30 mouse cellular contexts compared by ENCODE assay signal in the genomic region with DNA sequence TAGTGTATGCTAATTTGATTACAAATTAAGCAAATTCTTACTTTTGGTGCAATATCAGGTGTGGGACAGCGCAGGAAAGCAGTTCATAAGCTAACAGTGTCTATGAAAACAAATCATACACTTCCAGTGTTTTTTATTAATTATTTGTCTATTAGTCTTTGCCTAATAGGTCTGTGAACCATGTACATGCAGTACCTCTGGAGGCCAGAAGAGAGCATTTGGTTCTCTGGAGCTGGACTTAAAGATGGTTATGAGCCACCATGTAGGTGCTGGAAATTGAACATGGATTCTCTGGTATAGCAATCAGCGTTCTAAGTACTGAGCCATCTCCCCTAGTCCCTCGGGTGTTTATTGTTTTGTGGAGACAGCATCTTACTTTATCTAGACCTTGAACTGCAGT.
DNase-seq lines count a peak whose midpoint lies in the region; ATAC-seq and TF ChIP-seq lines count a peak whose summit lies in the region.
"Had no signal": no experiment of that assay in that cellular context is flagged by ENCODE, and none has a peak within 500 bp of the region (broad histone marks: within the 10 kb centered on the region; RNA-seq: fewer than 3 reads in every experiment).

No protein-coding gene starts in this region.

- no peak overlapping the region for H3K27ac ChIP-seq in intestine, postnatal 0 days (ENCODE audit: low read depth, low read length)
- no peak overlapping the region for H3K27ac ChIP-seq in intestine, embryonic 16.5 days (ENCODE audit: low read length)
- H3K27ac ChIP-seq in lung, embryonic 14.5 days (ENCODE audit: low read depth) = no peak overlapping the region
- no peak overlapping the region for H3K27ac ChIP-seq in MEL (ENCODE audit: control insufficient read depth, low read depth, low read length)
- H3K27ac ChIP-seq: embryonic facial prominence, embryonic 10.5 days; embryonic facial prominence, embryonic 15.5 days; forebrain, embryonic 12.5 days; hindbrain, embryonic 12.5 days; kidney, embryonic 15.5 days; limb, embryonic 13.5 days; liver, embryonic 12.5 days; midbrain, embryonic 13.5 days had no signal

- WGBS in intestine, postnatal 0 days = 91% methylated on average over 3 of the region's 3 CpGs
- WGBS in intestine, embryonic 16.5 days = 91% methylated on average over 3 of the region's 3 CpGs
- 87% methylated on average over 3 of the region's 3 CpGs for WGBS in lung, embryonic 14.5 days

- TF ChIP-seq RAD21 in MEL (IDR thresholded peaks at IDR 0.05; ENCODE audit: low read depth, low read length) = peak; percentile 41

- H3K27me3 ChIP-seq in intestine, postnatal 0 days (replicated peaks; ENCODE audit: control insufficient read depth, insufficient read depth, low read length) = no peaks in the 10 kb centered on the region
- H3K27me3 ChIP-seq in intestine, embryonic 16.5 days (replicated peaks; ENCODE audit: control insufficient read depth, insufficient read depth, low read length) = no peaks in the 10 kb centered on the region
- no peaks in the 10 kb centered on the region for H3K27me3 ChIP-seq in lung, embryonic 14.5 days (ENCODE audit: insufficient read depth, low read length)
- no peaks in the 10 kb centered on the region for H3K27me3 ChIP-seq in MEL (ENCODE audit: control insufficient read depth in 1 of 2, insufficient read depth in 2 of 2, low read length in 2 of 2)
- H3K27me3 ChIP-seq: embryonic facial prominence, embryonic 15.5 days; forebrain, embryonic 12.5 days; hindbrain, embryonic 12.5 days; kidney, embryonic 15.5 days; limb, embryonic 13.5 days; liver, embryonic 12.5 days; midbrain, embryonic 13.5 days had no signal

- no peak for ATAC-seq in intestine, postnatal 0 days
- ATAC-seq in intestine, embryonic 16.5 days = no peak
- no peak for ATAC-seq in lung, embryonic 14.5 days (ENCODE audit: insufficient read depth)
- ATAC-seq: activated CD4-positive, CD25-positive, alpha-beta regulatory T cell, adult 4 months; forebrain, postnatal 0 days; liver, embryonic 12.5 days; midbrain, embryonic 13.5 days had no signal

- no peaks in the 10 kb centered on the region for H3K79me2 ChIP-seq in MEL (ENCODE audit: control insufficient read depth, insufficient read depth, low read length, poor library complexity)

- TF ChIP-seq EP300 in MEL (IDR thresholded peaks at IDR 0.05; ENCODE audit: low read depth in 1 of 2, low read length in 2 of 2) = no peak

- H3K4me2 ChIP-seq in intestine, postnatal 0 days (replicated peaks; ENCODE audit: low read depth) = no peak overlapping the region
- H3K4me2 ChIP-seq in intestine, embryonic 16.5 days (ENCODE audit: low read depth, low read length) = no peak overlapping the region
- no peak overlapping the region for H3K4me2 ChIP-seq in lung, embryonic 14.5 days
- H3K4me2 ChIP-seq: embryonic facial prominence, embryonic 15.5 days; forebrain, embryonic 12.5 days; hindbrain, embryonic 12.5 days; kidney, embryonic 15.5 days; limb, embryonic 13.5 days; liver, embryonic 12.5 days; midbrain, embryonic 13.5 days had no signal

- no peaks in the 10 kb centered on the region for H3K9me3 ChIP-seq in intestine, postnatal 0 days (ENCODE audit: control insufficient read depth)
- H3K9me3 ChIP-seq in intestine, embryonic 16.5 days (ENCODE audit: control insufficient read depth, low read length) = no peaks in the 10 kb centered on the region
- H3K9me3 ChIP-seq in lung, embryonic 14.5 days (ENCODE audit: low read depth, low read length) = no peaks in the 10 kb centered on the region
- no peaks in the 10 kb centered on the region for H3K9me3 ChIP-seq in MEL (replicated peaks; ENCODE audit: insufficient read depth, low read length)
- H3K9me3 ChIP-seq: embryonic facial prominence, embryonic 10.5 days; embryonic facial prominence, embryonic 15.5 days; forebrain, embryonic 12.5 days; hindbrain, embryonic 12.5 days; kidney, embryonic 15.5 days; limb, embryonic 13.5 days; liver, embryonic 12.5 days; midbrain, embryonic 13.5 days had no signal

- H3K4me3 ChIP-seq in intestine, postnatal 0 days (ENCODE audit: low read depth, low read length) = no peak overlapping the region
- H3K4me3 ChIP-seq in intestine, embryonic 16.5 days (ENCODE audit: low read length) = no peak overlapping the region
- no peak overlapping the region for H3K4me3 ChIP-seq in lung, embryonic 14.5 days (ENCODE audit: low read depth, low read length)
- H3K4me3 ChIP-seq in MEL (ENCODE audit: control insufficient read depth in 1 of 2, insufficient read depth in 1 of 2, low read depth in 2 of 2, low read length in 2 of 2) = no peak overlapping the region
- H3K4me3 ChIP-seq: embryonic facial prominence, embryonic 10.5 days; embryonic facial prominence, embryonic 15.5 days; forebrain, embryonic 12.5 days; hindbrain, embryonic 12.5 days; kidney, embryonic 15.5 days; limb, embryonic 13.5 days; liver, embryonic 12.5 days; midbrain, embryonic 13.5 days had no signal

- H3K4me1 ChIP-seq in intestine, postnatal 0 days (replicated peaks; ENCODE audit: control insufficient read depth, insufficient read depth, low read length) = no peaks in the 10 kb centered on the region
- no peaks in the 10 kb centered on the region for H3K4me1 ChIP-seq in intestine, embryonic 16.5 days (ENCODE audit: control insufficient read depth, insufficient read depth, low read length)
- no peaks in the 10 kb centered on the region for H3K4me1 ChIP-seq in lung, embryonic 14.5 days (ENCODE audit: insufficient read depth)
- H3K4me1 ChIP-seq in MEL (ENCODE audit: control insufficient read depth in 1 of 2, insufficient read depth in 2 of 2, low read length in 2 of 2) = no peaks in the 10 kb centered on the region
- H3K4me1 ChIP-seq: embryonic facial prominence, embryonic 10.5 days; embryonic facial prominence, embryonic 15.5 days; forebrain, embryonic 12.5 days; hindbrain, embryonic 12.5 days; kidney, embryonic 15.5 days; limb, embryonic 13.5 days; liver, embryonic 12.5 days; midbrain, embryonic 13.5 days had no signal

- DNase-seq in lung, embryonic 14.5 days = no peak
- DNase-seq in lung, postnatal 25 days (ENCODE audit: low spot score) = no peak
- peak; percentile 40 for DNase-seq in MEL (ENCODE audit: low read depth, low spot score)
- DNase-seq in naive thymus-derived CD4-positive, alpha-beta T cell, adult 2 months (ENCODE audit: low read depth) = peak; percentile 9
- DNase-seq in spleen, adult 12 weeks (ENCODE audit: low spot score) = no peak
- DNase-seq: adrenal gland, adult 8-10 months; cerebellum, adult 8-10 months; cerebellum, postnatal 25 days; forebrain, postnatal 0 days; gastrocnemius, postnatal 10 days; heart, postnatal 14 days; kidney, adult 11 months; kidney, postnatal 36 days; lung, adult 18-20 months; lung, postnatal 36 days; right cerebral cortex, postnatal 25 days; spleen, adult 18-20 months; thymus, adult 18-20 months; thymus, postnatal 25 days had no signal

- H3K9ac ChIP-seq in intestine, postnatal 0 days (ENCODE audit: low read depth, low read length) = no peak overlapping the region
- H3K9ac ChIP-seq in intestine, embryonic 16.5 days (ENCODE audit: low read depth, low read length) = no peak overlapping the region
- no peak overlapping the region for H3K9ac ChIP-seq in lung, embryonic 14.5 days
- H3K9ac ChIP-seq in MEL (ENCODE audit: control insufficient read depth, low read depth, low read length, poor library complexity, severe bottlenecking) = no peak overlapping the region
- H3K9ac ChIP-seq: embryonic facial prominence, embryonic 15.5 days; forebrain, embryonic 12.5 days; forebrain, postnatal 0 days; hindbrain, embryonic 12.5 days; kidney, embryonic 15.5 days; limb, embryonic 13.5 days; liver, embryonic 12.5 days; midbrain, embryonic 13.5 days had no signal

- peak; percentile 28 for TF ChIP-seq CTCF in intestine, postnatal 0 days (IDR thresholded peaks at IDR 0.05; ENCODE audit: low read depth)
- peak; percentile 24; the same call in 1 of the 2 replicates for TF ChIP-seq CTCF in lung, embryonic 14.5 days (IDR thresholded peaks at IDR 0.05; ENCODE audit: low read depth)
- peak in 2 of 3 experiments; percentile 29 to 53; a peak in 4 of 6 replicates for TF ChIP-seq CTCF in MEL (IDR thresholded peaks at IDR 0.05 in 2 of 3, conservative IDR thresholded peaks at IDR 0.05 in 1 of 3; ENCODE audit: control insufficient read depth in 1 of 3, insufficient read depth in 1 of 3, low read depth in 2 of 3, low read length in 3 of 3, poor library complexity in 1 of 3, severe bottlenecking in 1 of 3)

- no peak for TF ChIP-seq POLR2A in MEL (IDR thresholded peaks at IDR 0.05; ENCODE audit: control insufficient read depth in 1 of 2, insufficient read depth in 1 of 2, low read depth in 1 of 2, low read length in 2 of 2, poor library complexity in 1 of 2)

- no peaks in the 10 kb centered on the region for H3K36me3 ChIP-seq in intestine, postnatal 0 days (ENCODE audit: control insufficient read depth, insufficient read depth)
- H3K36me3 ChIP-seq in intestine, embryonic 16.5 days (ENCODE audit: control insufficient read depth, insufficient read depth, low read length) = no peaks in the 10 kb centered on the region
- no peaks in the 10 kb centered on the region for H3K36me3 ChIP-seq in lung, embryonic 14.5 days (ENCODE audit: insufficient read depth)
- H3K36me3 ChIP-seq in MEL (ENCODE audit: control insufficient read depth in 1 of 2, insufficient read depth in 2 of 2, low read length in 2 of 2) = no peaks in the 10 kb centered on the region
- H3K36me3 ChIP-seq: embryonic facial prominence, embryonic 10.5 days; embryonic facial prominence, embryonic 15.5 days; forebrain, embryonic 12.5 days; hindbrain, embryonic 12.5 days; kidney, embryonic 15.5 days; limb, embryonic 13.5 days; liver, embryonic 12.5 days; midbrain, embryonic 13.5 days had no signal

TF ChIP-seq in MEL, 35 proteins besides CTCF, POLR2A, EP300 and RAD21:
- TF ChIP-seq SMC3 (IDR thresholded peaks at IDR 0.05; ENCODE audit: low read depth, low read length) (peak; percentile 71), MYB (IDR thresholded peaks at IDR 0.05; ENCODE audit: low read depth, low read length) (no peak), CHD2 (IDR thresholded peaks at IDR 0.05; ENCODE audit: low read length) (no peak)

Comparison
In these comparisons a context has a peak if more than half of its experiments do, and no peak if none do; other contexts are left out.
1. DNase-seq: peak in MEL (single experiment) and naive thymus-derived CD4-positive, alpha-beta T cell, adult 2 months (single experiment); none in lung, embryonic 14.5 days (single experiment), lung, postnatal 25 days (single experiment) and spleen, adult 12 weeks (single experiment).
2. Peak in every context shown above with its lines, with median percentiles within 50 percentile points of each other: CTCF ChIP-seq.